Mouse (Mus musculus) lung, postnatal 14 days (tissue): ENCODE data around the gene Mybpc3.
"Not testable (repeated sequence)": the region's sequence is repeated elsewhere in the genome, so short reads cannot be mapped to it uniquely, and the experiment has no call there.

Experiments
- DNase-seq: peaks from one replicate; pipeline ENCODE4 v3.0.0; 2021

Gene Mybpc3

GRCm38 (mm10) chr2:91088987-91089386, 29.0 kb upstream of the Mybpc3 start:
- DNase-seq = no peak

- no peak for DNase-seq
Observed at GRCm38 (mm10) chr2:91090208-91090607, 27.7 kb upstream of the Mybpc3 start.

- DNase-seq = no peak
Observed at GRCm38 (mm10) chr2:91090827-91091226, 27.1 kb upstream of the Mybpc3 start.

GRCm38 (mm10) chr2:91096524-91096923, 21.4 kb upstream of the Mybpc3 start:
- DNase-seq = peak; percentile 46

GRCm38 (mm10) chr2:91097015-91097414, 20.9 kb upstream of the Mybpc3 start:
- no peak for DNase-seq

GRCm38 (mm10) chr2:91098156-91098555, 19.8 kb upstream of the Mybpc3 start:
- DNase-seq = peak; percentile 50

- peak; percentile 98 for DNase-seq
Observed at GRCm38 (mm10) chr2:91101124-91101740, 16.7 kb upstream of the Mybpc3 start.

GRCm38 (mm10) chr2:91108156-91108555, 9.8 kb upstream of the Mybpc3 start:
- DNase-seq = no peak

GRCm38 (mm10) chr2:91109241-91109640, 8.7 kb upstream of the Mybpc3 start:
- no peak for DNase-seq

- DNase-seq = peak; percentile 35
Observed at GRCm38 (mm10) chr2:91109807-91110385, 8.0 kb upstream of the Mybpc3 start.

- no peak for DNase-seq
Observed at GRCm38 (mm10) chr2:91110429-91110828, 7.5 kb upstream of the Mybpc3 start.

- DNase-seq = not testable (repeated sequence)
Observed at GRCm38 (mm10) chr2:91111832-91112231, 6.1 kb upstream of the Mybpc3 start.

GRCm38 (mm10) chr2:91112491-91112890, 5.5 kb upstream of the Mybpc3 start:
- peak; percentile 41 for DNase-seq

GRCm38 (mm10) chr2:91113334-91113733, 4.6 kb upstream of the Mybpc3 start:
- DNase-seq = no peak

- DNase-seq = no peak
Observed at GRCm38 (mm10) chr2:91113852-91114251, 4.1 kb upstream of the Mybpc3 start.

GRCm38 (mm10) chr2:91114781-91115577, 3.0 kb upstream of the Mybpc3 start:
- peak; percentile 100 for DNase-seq

- DNase-seq = no peak
Observed at GRCm38 (mm10) chr2:91115578-91115970, 2.4 kb upstream of the Mybpc3 start.

- DNase-seq = no peak
Observed at GRCm38 (mm10) chr2:91116842-91117241, 1.1 kb upstream of the Mybpc3 start.

- no peak for DNase-seq
Observed at GRCm38 (mm10) chr2:91118647-91119046, 703 bp downstream of the Mybpc3 start.

GRCm38 (mm10) chr2:91119061-91119460, 1.1 kb downstream of the Mybpc3 start:
- DNase-seq = no peak

- DNase-seq = no peak
Observed at GRCm38 (mm10) chr2:91119551-91119950, 1.6 kb downstream of the Mybpc3 start.

GRCm38 (mm10) chr2:91120261-91120671, 2.3 kb downstream of the Mybpc3 start:
- no peak for DNase-seq

- DNase-seq = no peak
Observed at GRCm38 (mm10) chr2:91121011-91121410, 3.1 kb downstream of the Mybpc3 start.

GRCm38 (mm10) chr2:91121497-91121896, 3.6 kb downstream of the Mybpc3 start:
- no peak for DNase-seq
